Mouse (Mus musculus): Measurements from ENCODE around the gene Wdr4. TPM values are rescaled to one million over a fixed set of nuclear protein-coding genes. Genes with fewer than 3 reads are reported as not detected.
A peak's percentile ranks its signal among the peaks of the same experiment; 100 is the strongest.
"Not testable (repeated sequence)": the region's sequence is repeated elsewhere in the genome, so short reads cannot be mapped to it uniquely, and the experiment has no call there.

The Wdr4 gene
- polyA plus RNA-seq, 1 experiment, result 20.1 TPM

DNA sequence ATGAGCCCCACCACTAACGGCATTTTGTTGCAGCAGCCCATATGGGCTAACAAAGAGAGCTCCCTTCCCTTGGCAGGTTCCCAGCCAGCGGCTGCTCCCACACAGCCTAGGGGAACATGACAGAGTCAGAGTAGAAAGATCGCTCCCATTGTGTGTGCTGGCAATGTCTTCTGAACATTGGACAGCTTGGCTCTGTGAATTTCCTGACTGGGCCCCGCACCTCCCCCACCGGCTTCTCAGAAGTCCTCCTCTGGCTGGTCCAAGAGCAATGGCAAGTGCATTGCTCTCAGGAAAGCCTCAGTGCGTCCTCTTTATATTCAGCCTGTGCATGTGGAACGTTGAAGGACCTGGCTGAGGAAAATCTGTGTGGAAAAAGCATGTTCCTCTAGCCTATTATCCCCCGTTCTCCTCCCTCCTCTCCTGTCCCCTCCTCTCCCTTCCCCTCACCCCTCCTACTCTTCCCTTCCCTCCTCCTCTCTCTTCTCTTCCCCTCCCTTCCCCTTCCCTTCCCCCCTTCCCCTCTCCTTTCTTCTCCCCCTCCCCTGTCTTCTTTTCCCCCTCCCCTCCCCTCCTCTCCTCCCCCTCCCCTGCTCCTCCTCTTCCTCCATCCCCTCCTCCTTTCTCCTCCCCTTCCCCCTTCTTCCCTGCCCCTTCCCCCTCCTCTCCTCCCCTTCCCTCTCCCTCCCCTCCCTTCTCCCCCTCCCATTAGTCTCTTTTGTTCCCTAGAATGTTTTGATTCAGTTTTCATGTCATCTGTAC lies 16.3 kb upstream of the Wdr4 start:
- Histone ChIP-seq H3K4me1 (ENCODE audit: control insufficient read depth, insufficient read depth, low read length) (peaks cover 9% of the 10 kb centered on the region), H3K4me3 (replicated peaks; ENCODE audit: extremely low read depth, low read depth, low read length) (no peak overlapping the region)
- WGBS, result 24% methylated on average over 8 of the region's 8 CpGs
- DNase-seq, result peak; percentile 32
- TF ChIP-seq POLR2A (IDR thresholded peaks at IDR 0.05; ENCODE audit: borderline replicate concordance, extremely low read depth, low read depth, low read length) (no peak), CTCF (IDR thresholded peaks at IDR 0.05; ENCODE audit: insufficient read depth, low read length) (no peak)

DNA sequence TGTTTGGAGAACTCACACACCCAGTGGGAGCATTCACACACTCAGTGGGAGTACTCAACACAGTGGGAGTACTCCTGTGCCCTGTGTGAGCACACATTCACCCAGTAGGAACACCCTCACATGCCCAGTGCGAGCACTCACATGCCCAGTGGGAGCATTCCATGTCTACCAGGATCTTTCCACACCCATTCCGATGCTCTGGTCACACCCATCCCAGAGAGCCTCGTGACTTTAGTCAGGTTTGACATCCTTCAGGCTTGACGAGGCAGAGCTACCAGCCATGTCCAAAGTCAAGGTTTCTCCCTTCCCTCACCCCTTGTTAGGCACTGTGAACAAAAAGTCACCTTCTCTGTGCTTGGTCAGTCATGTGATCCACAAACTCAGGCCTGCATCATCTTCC lies 15.6 kb upstream of the Wdr4 start:
- Histone ChIP-seq H3K4me1 (ENCODE audit: control insufficient read depth, insufficient read depth, low read length) (peaks cover 9% of the 10 kb centered on the region), H3K4me3 (replicated peaks; ENCODE audit: extremely low read depth, low read depth, low read length) (no peak overlapping the region)
- DNase-seq, result no peak
- WGBS, result 36% methylated on average over 4 of the region's 4 CpGs
- TF ChIP-seq POLR2A (IDR thresholded peaks at IDR 0.05; ENCODE audit: borderline replicate concordance, extremely low read depth, low read depth, low read length) (no peak), CTCF (IDR thresholded peaks at IDR 0.05; ENCODE audit: insufficient read depth, low read length) (no peak)

DNA sequence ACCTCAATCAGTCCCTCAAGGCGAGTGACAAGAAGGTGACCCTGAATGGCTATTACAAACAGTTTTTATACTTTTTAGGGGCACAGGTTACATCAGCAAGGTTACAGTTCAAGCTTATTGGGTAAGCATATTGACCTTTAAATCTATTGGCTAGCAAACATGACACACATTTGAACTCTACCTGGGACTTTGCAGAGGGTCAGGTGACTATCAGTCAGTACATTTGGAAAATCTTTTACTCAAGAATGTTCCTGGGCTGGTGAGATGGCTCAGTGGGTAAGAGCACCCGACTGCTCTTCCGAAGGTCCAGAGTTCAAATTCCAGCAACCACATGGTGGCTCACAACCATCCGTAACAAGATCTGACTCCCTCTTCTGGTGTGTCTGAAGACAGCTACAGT lies 12.6 kb upstream of the Wdr4 start:
- WGBS, result 85% methylated on average over 4 of the region's 4 CpGs
- DNase-seq; H3K4me3 ChIP-seq (replicated peaks; ENCODE audit: extremely low read depth, low read depth, low read length); H3K4me1 ChIP-seq (ENCODE audit: control insufficient read depth, insufficient read depth, low read length): not testable (repeated sequence)

DNA sequence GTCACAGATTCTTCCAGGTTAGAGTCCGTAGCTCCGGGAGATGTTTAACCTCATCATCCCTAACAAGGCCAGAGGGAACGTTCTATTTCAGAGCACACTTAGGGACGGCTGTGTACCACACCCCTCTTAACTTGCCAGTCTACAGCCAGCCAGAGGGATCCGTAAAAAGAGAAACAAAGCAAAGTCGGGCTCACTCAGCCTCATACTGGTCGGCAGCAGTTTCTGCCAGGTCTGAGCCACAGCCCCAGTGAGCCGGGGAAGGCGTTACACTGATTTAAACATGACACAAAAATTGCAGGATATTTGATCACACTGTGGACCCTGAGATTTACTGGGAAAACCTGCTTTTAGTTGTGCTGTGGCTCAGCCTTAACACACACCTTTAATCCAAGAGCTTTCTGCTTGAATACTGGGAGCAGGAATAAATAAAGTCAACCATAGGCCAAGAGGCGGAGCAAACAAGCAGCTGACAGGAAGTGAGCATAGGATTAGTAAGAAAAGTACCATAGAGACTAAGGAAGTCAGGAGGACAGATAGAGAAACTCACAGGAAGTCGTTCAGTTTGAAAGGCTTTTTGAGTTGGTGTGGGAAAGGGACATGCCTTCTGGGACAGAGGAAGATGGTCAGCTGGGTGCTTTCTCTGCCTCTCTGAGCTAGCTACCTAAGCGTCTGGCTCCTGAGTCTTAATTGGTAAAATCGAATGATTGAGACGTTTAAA lies 11.8 kb upstream of the Wdr4 start:
- no peak for TF ChIP-seq POLR2A (IDR thresholded peaks at IDR 0.05; ENCODE audit: borderline replicate concordance, extremely low read depth, low read depth, low read length)
- no peak for TF ChIP-seq CTCF (IDR thresholded peaks at IDR 0.05; ENCODE audit: insufficient read depth, low read length)
- H3K4me3 ChIP-seq (replicated peaks; ENCODE audit: extremely low read depth, low read depth, low read length), result no peak overlapping the region
- 82% methylated on average over 14 of the region's 14 CpGs for WGBS
- peaks cover 9% of the 10 kb centered on the region for H3K4me1 ChIP-seq (ENCODE audit: control insufficient read depth, insufficient read depth, low read length)
- DNase-seq, result no peak

DNA sequence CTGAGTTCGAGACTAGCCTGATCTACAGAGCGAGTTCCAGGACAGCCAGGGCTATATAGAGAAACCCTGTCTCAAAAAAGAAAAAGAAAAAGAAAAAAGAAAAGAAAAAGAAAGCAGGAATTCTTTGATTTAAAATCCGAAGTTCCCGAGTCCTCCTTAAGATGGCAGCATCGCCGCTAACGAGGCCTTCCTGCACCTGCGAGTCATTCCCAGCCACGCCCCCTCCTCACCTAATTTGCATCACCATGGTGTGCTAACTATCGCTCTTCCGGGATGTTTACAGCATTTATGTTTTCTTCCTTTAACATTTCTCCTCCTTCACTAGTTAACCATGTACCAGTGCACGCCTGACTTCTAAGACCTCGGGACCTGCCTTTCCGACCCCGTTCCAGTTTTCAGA lies 9.5 kb upstream of the Wdr4 start:
- WGBS, result 44% methylated on average over 15 of the region's 15 CpGs
- no peaks in the 10 kb centered on the region for H3K4me1 ChIP-seq (ENCODE audit: control insufficient read depth, insufficient read depth, low read length)
- DNase-seq, result peak; percentile 31
- H3K4me3 ChIP-seq (replicated peaks; ENCODE audit: extremely low read depth, low read depth, low read length), result no peak overlapping the region
- no peak for TF ChIP-seq POLR2A (IDR thresholded peaks at IDR 0.05; ENCODE audit: borderline replicate concordance, extremely low read depth, low read depth, low read length)
- TF ChIP-seq CTCF (IDR thresholded peaks at IDR 0.05; ENCODE audit: insufficient read depth, low read length), result peak; percentile 49; the same call in 1 of the 2 replicates

DNA sequence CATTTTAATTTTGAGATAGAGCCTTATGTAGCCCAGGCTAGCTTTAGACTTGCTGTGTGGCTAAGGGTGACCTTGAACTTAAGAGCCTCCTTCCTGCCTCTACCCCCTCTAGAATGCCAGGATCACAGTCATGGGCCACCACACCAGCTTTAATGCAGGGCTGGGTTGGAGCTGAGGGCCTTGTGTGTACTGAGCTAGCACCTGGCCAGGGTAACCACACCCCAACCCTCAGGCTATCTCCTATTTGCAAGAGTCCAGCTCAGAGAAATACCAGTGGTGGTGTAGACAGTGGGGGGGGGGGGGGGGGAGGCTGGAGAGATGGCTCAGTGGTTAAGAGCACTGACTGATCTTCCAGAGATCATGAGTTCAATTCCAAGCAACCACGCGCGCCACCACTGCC lies 6.0 kb upstream of the Wdr4 start:
- no peak for DNase-seq
- WGBS, result 100% methylated on average over 3 of the region's 3 CpGs
- Histone ChIP-seq H3K4me3 (replicated peaks; ENCODE audit: extremely low read depth, low read depth, low read length) (no peak overlapping the region), H3K4me1 (ENCODE audit: control insufficient read depth, insufficient read depth, low read length) (no peaks in the 10 kb centered on the region; the same call in 1 of the 2 replicates)
- no peak for TF ChIP-seq CTCF (IDR thresholded peaks at IDR 0.05; ENCODE audit: insufficient read depth, low read length)
- TF ChIP-seq POLR2A (IDR thresholded peaks at IDR 0.05; ENCODE audit: borderline replicate concordance, extremely low read depth, low read depth, low read length), result no peak

DNA sequence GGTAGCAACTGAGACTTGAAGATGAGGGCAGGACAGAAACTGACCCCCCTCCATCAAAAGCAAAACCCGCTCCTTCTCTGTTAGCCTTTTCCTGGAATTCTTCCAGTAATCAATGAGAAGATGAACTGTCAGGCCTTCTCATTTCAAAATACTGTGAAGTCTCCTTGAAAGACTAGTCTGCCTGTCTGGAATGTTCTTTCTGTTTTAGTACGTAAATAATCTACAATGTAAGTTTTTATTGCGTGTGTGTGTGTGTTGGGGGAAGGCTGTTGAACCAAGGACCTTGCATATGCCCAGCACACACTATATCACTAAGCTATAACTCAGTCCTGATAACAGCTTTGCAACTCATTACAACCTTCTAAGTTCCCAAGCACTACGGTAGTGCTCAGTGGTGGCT lies 5.3 kb upstream of the Wdr4 start:
- 88% methylated on average over 4 of the region's 4 CpGs for WGBS
- no peak for DNase-seq
- TF ChIP-seq CTCF (IDR thresholded peaks at IDR 0.05; ENCODE audit: insufficient read depth, low read length), result no peak
- no peak for TF ChIP-seq POLR2A (IDR thresholded peaks at IDR 0.05; ENCODE audit: borderline replicate concordance, extremely low read depth, low read depth, low read length)
- Histone ChIP-seq H3K4me3 (replicated peaks; ENCODE audit: extremely low read depth, low read depth, low read length) (no peak overlapping the region), H3K4me1 (ENCODE audit: control insufficient read depth, insufficient read depth, low read length) (no peaks in the 10 kb centered on the region; the same call in 1 of the 2 replicates)

DNA sequence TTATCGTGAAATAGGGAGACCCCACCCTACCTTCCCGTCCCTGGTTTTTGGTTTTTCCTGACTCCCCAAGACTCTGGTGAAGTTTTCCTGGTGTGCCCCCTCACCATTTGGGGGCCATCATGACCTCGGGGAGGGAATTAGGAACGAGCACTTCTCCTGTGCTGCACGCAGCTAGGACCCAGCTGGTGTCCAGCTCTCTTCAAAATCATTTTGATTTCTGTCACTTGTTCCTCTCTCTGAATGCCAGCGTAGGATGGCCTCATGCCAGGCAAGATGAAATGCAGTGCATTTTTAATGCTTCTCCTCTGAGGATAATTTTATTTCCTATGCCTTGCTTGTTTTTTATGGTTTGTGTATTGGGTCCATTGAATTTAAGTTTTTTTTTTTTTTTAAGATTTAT lies 2.2 kb upstream of the Wdr4 start:
- TF ChIP-seq CTCF (IDR thresholded peaks at IDR 0.05; ENCODE audit: insufficient read depth, low read length) (no peak), POLR2A (IDR thresholded peaks at IDR 0.05; ENCODE audit: borderline replicate concordance, extremely low read depth, low read depth, low read length) (no peak)
- DNase-seq, result no peak
- no peaks in the 10 kb centered on the region; the same call in 1 of the 2 replicates for H3K4me1 ChIP-seq (ENCODE audit: control insufficient read depth, insufficient read depth, low read length)
- no peak overlapping the region for H3K4me3 ChIP-seq (replicated peaks; ENCODE audit: extremely low read depth, low read depth, low read length)
- WGBS, result 82% methylated on average over 6 of the region's 6 CpGs

DNA sequence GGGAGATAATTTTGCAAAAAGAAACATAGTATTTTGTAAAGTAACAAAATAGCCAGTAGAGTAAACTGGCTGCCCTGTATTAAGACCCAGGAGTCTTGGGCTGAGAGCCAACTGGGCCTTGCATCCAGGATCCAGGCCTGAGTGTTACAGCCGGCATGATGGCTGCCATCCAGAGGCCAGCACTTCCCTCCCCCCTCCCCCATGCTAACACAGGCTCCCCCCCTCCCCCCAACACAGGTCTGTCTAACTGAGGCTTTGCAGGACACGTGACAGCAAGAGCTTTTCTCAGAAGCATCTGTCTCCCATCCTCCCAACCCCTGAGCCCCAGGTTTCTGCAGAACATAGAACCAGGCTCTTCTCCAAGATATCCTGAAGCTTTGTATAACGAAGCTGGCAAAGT lies 1.1 kb upstream of the Wdr4 start:
- WGBS, result 18% methylated on average over 3 of the region's 3 CpGs

More for the DNA sequence above, 1.1 kb upstream of the Wdr4 start:
- Histone ChIP-seq H3K4me3 (replicated peaks; ENCODE audit: extremely low read depth, low read depth, low read length) (peak overlapping the region; percentile 13), H3K4me1 (ENCODE audit: control insufficient read depth, insufficient read depth, low read length) (no peaks in the 10 kb centered on the region; the same call in 1 of the 2 replicates)
- TF ChIP-seq POLR2A (IDR thresholded peaks at IDR 0.05; ENCODE audit: borderline replicate concordance, extremely low read depth, low read depth, low read length) (no peak), CTCF (IDR thresholded peaks at IDR 0.05; ENCODE audit: insufficient read depth, low read length) (no peak)
- DNase-seq, result no peak

All from lung, adult 2 months (tissue).